Mouse (Mus musculus) embryonic facial prominence, embryonic 10.5 days (tissue): ENCODE data around the gene Klk9. TPM values are rescaled to one million over a fixed set of nuclear protein-coding genes. Genes with fewer than 3 reads are reported as not detected.

Experiments used
- DNase-seq: peaks from one replicate; pipeline ENCODE4 v3.0.0-alpha.2; 2017; ENCODE audit warnings: low spot score
- H3K27ac ChIP-seq: fragments of 300-500 bp; sonication (generic); replicated peaks from 2 replicates; pipeline ENCODE4 v1.5.1; 2016; ENCODE audit warnings: mild to moderate bottlenecking
- H3K27me3 ChIP-seq: fragments of 300-500 bp; sonication (generic); replicated peaks from 2 replicates; pipeline ENCODE4 v1.6.1; 2016; ENCODE audit warnings: low read depth, mild to moderate bottlenecking; ENCODE audit not compliant: poor library complexity, severe bottlenecking
- H3K36me3 ChIP-seq: fragments of 300-500 bp; sonication (generic); replicated peaks from 2 replicates; pipeline ENCODE4 v1.6.1; 2016; ENCODE audit warnings: mild to moderate bottlenecking, moderate library complexity
- H3K4me1 ChIP-seq: fragments of 300-500 bp; sonication (generic); 2 replicates; pipeline ENCODE4 v1.6.1; 2016
- H3K4me3 ChIP-seq: fragments of 300-500 bp; sonication (generic); 2 replicates; pipeline ENCODE4 v1.5.1; 2016; ENCODE audit warnings: mild to moderate bottlenecking, moderate library complexity
- H3K9me3 ChIP-seq: fragments of 300-500 bp; sonication (generic); 2 replicates; pipeline ENCODE4 v1.6.1; 2016; ENCODE audit warnings: mild to moderate bottlenecking
- WGBS: fragments of 180-500 bp; shearing (Covaris S2); methylation state at CpG from one replicate; pipeline ENCODE4 v1.1.7; 2016; 5-methylcytosine and 5-hydroxymethylcytosine counted together
- polyA plus RNA-seq: library from polyadenylated mRNA; unstranded; fragments of >200 nt; fragmentation: Nextera tagmentation; extraction: Ambion mirVana; gene quantifications from 2 replicates; pipeline ENCODE4 v1.2.1, GENCODE M21; 2016

Gene Klk9
- polyA plus RNA-seq, 1 experiment from 2014 or later = 0.16 TPM

DNA sequence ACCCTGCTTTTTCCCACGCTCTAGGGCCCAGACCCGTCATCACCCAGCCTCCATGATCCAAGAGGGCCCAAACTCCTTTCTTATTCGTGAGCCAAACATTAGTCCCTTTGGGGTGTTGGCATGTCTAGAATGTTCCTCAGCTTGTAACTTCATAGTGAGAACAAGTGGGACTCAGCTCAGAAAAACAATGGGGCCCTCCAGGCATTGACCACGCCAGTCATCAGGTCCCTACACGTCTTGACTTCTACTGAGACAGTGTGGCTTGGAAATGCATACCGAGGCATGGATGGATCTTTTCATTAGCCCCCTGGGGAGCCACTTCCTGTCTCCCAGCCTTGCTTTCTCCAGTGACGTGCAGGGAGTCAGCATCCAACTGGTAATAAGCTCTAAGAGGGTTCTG, 8.2 kb downstream of the Klk9 start:
- Histone ChIP-seq H3K4me1 (peaks cover 20% of the 10 kb centered on the region), H3K9me3 (no peaks in the 10 kb centered on the region), H3K27me3 (peaks cover 37% of the 10 kb centered on the region), H3K27ac (no peak overlapping the region), H3K36me3 (no peaks in the 10 kb centered on the region), H3K4me3 (no peak overlapping the region)
- DNase-seq = no peak
- WGBS = 79% methylated on average over 7 of the region's 7 CpGs

- no peak for DNase-seq
- Histone ChIP-seq H3K36me3 (no peaks in the 10 kb centered on the region), H3K27me3 (no peaks in the 10 kb centered on the region), H3K4me3 (no peak within 1 kb of the TSS), H3K9me3 (no peaks in the 10 kb centered on the region), H3K27ac (no peak within 1 kb of the TSS), H3K4me1 (no peaks in the 10 kb centered on the region)
- 48% methylated on average over 5 of the region's 5 CpGs for WGBS
Measured at GRCm38 (mm10) chr7:43810994-43811393, 19.3 kb downstream of the Klk9 start, which contains the start of gene Klk7. Gene Klk7 (plus strand): TSS chr7:43811294.

GRCm38 (mm10) chr7:43815211-43815610, 23.5 kb downstream of the Klk9 start:
- WGBS = 88% methylated on average over 7 of the region's 7 CpGs
- no peak overlapping the region for H3K4me3 ChIP-seq

DNA sequence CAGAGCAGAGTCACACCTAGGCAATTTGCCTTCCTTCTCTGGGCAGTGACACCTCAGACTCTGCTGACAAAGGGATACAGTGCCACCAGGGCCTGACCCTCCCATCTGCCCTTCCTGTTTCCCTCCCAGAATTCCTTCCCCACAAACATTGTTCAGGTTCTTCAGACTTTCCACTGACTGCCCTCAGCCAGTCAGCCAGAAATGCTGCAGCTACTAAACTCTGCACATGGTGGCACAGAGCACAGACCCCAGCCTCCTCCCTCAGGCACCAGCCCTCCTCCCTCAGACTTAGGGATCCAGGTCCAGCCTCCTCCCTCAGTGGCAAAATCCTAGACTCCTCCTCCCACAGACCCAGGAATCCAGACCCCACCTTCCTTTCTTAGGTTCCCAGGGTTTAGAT, 25.1 kb downstream of the Klk9 start:
- H3K4me1 ChIP-seq = no peaks in the 10 kb centered on the region
- H3K4me3 ChIP-seq = no peak overlapping the region
- H3K27me3 ChIP-seq = no peaks in the 10 kb centered on the region
- no peak overlapping the region for H3K27ac ChIP-seq
- no peak for DNase-seq
- H3K9me3 ChIP-seq = no peaks in the 10 kb centered on the region
- H3K36me3 ChIP-seq = no peaks in the 10 kb centered on the region

More at GRCm38 (mm10) chr7:43815211-43815610, 23.5 kb downstream of the Klk9 start:
- no peak for DNase-seq
- Histone ChIP-seq H3K27me3 (no peaks in the 10 kb centered on the region), H3K9me3 (no peaks in the 10 kb centered on the region), H3K36me3 (no peaks in the 10 kb centered on the region), H3K27ac (no peak overlapping the region), H3K4me1 (no peaks in the 10 kb centered on the region)

DNA sequence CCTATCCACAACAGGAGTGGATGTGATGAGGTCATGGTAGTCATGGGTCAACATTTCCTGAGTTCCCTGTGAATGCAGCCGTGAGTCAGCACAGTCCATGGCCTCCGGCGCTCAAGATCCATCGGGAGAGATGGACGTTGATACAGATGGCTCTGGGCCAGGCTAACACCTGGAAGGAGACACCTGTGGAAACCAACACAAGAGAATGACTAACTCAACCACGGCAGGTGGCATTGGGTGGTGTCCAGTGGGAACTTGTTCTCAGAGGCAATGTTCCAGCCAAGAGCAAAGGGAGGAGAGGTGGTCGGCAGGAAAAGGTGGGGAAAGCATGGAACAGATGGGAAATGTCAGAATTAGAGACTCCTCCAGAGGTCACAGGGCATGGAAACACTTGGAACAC, 29.9 kb downstream of the Klk9 start:
- Histone ChIP-seq H3K27me3 (no peaks in the 10 kb centered on the region), H3K4me3 (no peak overlapping the region), H3K36me3 (no peaks in the 10 kb centered on the region), H3K9me3 (no peaks in the 10 kb centered on the region), H3K27ac (no peak overlapping the region), H3K4me1 (no peaks in the 10 kb centered on the region)
- no peak for DNase-seq
- 90% methylated on average over 7 of the region's 7 CpGs for WGBS

- H3K9me3 ChIP-seq = no peaks in the 10 kb centered on the region
- no peak for DNase-seq
- no peak within 1 kb of the TSS for H3K4me3 ChIP-seq
- WGBS = 62% methylated on average over 10 of the region's 10 CpGs
- no peaks in the 10 kb centered on the region for H3K27me3 ChIP-seq
- H3K4me1 ChIP-seq = no peaks in the 10 kb centered on the region
- H3K27ac ChIP-seq = no peak within 1 kb of the TSS
- H3K36me3 ChIP-seq = no peaks in the 10 kb centered on the region
Measured at GRCm38 (mm10) chr7:43824199-43824598, 32.5 kb downstream of the Klk9 start, which contains the start of gene Klk6. Gene Klk6 (plus strand): TSS chr7:43824499.

DNA sequence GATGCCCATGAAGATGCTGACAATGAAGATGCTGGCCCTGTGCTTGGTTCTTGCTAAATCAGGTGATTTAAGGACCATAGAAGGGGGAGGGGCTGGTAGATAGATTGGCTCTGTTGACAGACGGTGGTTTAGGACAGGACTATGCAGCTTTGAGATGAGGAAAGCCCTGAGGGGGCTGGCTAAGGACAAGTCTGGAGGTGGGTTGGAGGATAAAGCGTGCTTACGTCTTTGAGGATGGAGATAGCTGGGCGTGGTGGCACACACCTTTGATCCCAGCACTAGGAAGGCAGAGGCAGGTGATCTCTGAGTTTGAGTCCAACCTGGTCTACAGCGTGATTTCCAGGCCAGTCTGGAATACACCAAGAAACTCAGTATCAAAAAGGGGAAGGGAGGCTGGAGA, 34.4 kb downstream of the Klk9 start:
- DNase-seq = no peak
- H3K27ac ChIP-seq = no peak overlapping the region
- no peaks in the 10 kb centered on the region for H3K27me3 ChIP-seq
- H3K4me3 ChIP-seq = no peak overlapping the region
- WGBS = 89% methylated on average over 5 of the region's 5 CpGs
- no peaks in the 10 kb centered on the region for H3K36me3 ChIP-seq
- H3K4me1 ChIP-seq = no peaks in the 10 kb centered on the region
- no peaks in the 10 kb centered on the region for H3K9me3 ChIP-seq

GRCm38 (mm10) chr7:43827706-43828105, 36.0 kb downstream of the Klk9 start:
- no peak for DNase-seq
- Histone ChIP-seq H3K9me3 (no peaks in the 10 kb centered on the region), H3K27me3 (no peaks in the 10 kb centered on the region), H3K27ac (no peak overlapping the region), H3K36me3 (no peaks in the 10 kb centered on the region), H3K4me1 (no peaks in the 10 kb centered on the region), H3K4me3 (no peak overlapping the region)
- 86% methylated on average over 4 of the region's 4 CpGs for WGBS

- no peak overlapping the region for H3K4me3 ChIP-seq
- no peaks in the 10 kb centered on the region for H3K36me3 ChIP-seq
- 0 out of 2 replicates have a peak, but pooled peaks cover 2% of the 10 kb centered on the region for H3K4me1 ChIP-seq
- 88% methylated on average over 8 of the region's 8 CpGs for WGBS
- no peak for DNase-seq
- no peaks in the 10 kb centered on the region for H3K9me3 ChIP-seq
- H3K27me3 ChIP-seq = no peaks in the 10 kb centered on the region
- H3K27ac ChIP-seq = no peak overlapping the region
Measured at GRCm38 (mm10) chr7:43829006-43829405, 37.3 kb downstream of the Klk9 start.

GRCm38 (mm10) chr7:43841701-43842100, 50.0 kb downstream of the Klk9 start, which contains the start of gene Klk5:
Gene Klk5 (plus strand): TSS chr7:43841971.
- no peaks in the 10 kb centered on the region for H3K9me3 ChIP-seq
- no peaks in the 10 kb centered on the region for H3K27me3 ChIP-seq
- WGBS = 51% methylated on average over 3 of the region's 3 CpGs
- H3K4me1 ChIP-seq = no peaks in the 10 kb centered on the region
- H3K4me3 ChIP-seq = no peak within 1 kb of the TSS
- DNase-seq = no peak
- no peaks in the 10 kb centered on the region for H3K36me3 ChIP-seq
- H3K27ac ChIP-seq = no peak within 1 kb of the TSS

DNA sequence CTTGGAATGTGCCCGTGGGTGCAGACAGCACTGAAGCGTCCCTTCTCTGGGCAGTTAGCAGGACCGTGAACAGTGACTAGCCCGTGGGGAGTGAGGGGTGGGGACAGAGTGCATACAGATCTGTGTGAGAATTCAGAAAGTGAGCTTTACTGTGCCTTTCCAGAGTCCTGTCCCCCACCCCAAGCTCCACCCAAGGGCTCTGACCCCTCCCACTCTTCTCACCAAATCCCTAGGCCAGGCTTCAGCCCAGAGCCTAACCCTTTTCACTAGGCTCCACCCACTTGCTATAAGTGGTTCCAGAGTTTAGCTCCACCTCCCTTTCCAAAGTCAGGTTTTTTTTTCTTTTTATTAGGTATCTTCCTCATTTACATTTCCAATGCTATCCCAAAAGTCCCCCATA, 52.1 kb downstream of the Klk9 start:
- 89% methylated on average over 4 of the region's 4 CpGs for WGBS
- no peaks in the 10 kb centered on the region for H3K9me3 ChIP-seq
- no peak for DNase-seq
- no peaks in the 10 kb centered on the region for H3K4me1 ChIP-seq
- no peaks in the 10 kb centered on the region for H3K27me3 ChIP-seq
- H3K36me3 ChIP-seq = no peaks in the 10 kb centered on the region
- H3K4me3 ChIP-seq = no peak overlapping the region
- no peak overlapping the region for H3K27ac ChIP-seq
